Mouse (Mus musculus) liver, embryonic 14.5 days (tissue): ENCODE data around the gene Kif16b. TPM values are rescaled to one million over a fixed set of nuclear protein-coding genes. Genes with fewer than 3 reads are reported as not detected.

Experiments used
- ATAC-seq: fragments of 200-750 bp; cut with Nextera tagmentation; 2 replicates; pipeline ENCODE4 v1.8.0; 2017; ENCODE audit warnings: moderate number of reproducible peaks, mild to moderate bottlenecking, moderate library complexity; ENCODE audit not compliant: insufficient read depth
- DNase-seq, 3 experiments: peaks; one replicate each; pipeline ENCODE4 v3.0.0-alpha.2; 2012 to 2013; ENCODE audit warnings: low read depth in 3 of 3, low spot score in 3 of 3
- H3K27ac ChIP-seq: fragments of 300-500 bp; sonication (generic); 2 replicates; pipeline ENCODE4 v1.5.1; 2014; ENCODE audit warnings: moderate library complexity, mild to moderate bottlenecking, control low read depth, inconsistent platforms
- H3K27me3 ChIP-seq: fragments of 300-500 bp; sonication (generic); 2 replicates; pipeline ENCODE4 v1.6.1; 2014; ENCODE audit warnings: mild to moderate bottlenecking, low read length, moderate library complexity; ENCODE audit not compliant: control insufficient read depth, insufficient read depth
- H3K36me3 ChIP-seq: fragments of 300-500 bp; sonication (generic); replicated peaks from 2 replicates; pipeline ENCODE4 v1.6.1; 2014; ENCODE audit warnings: low read depth; ENCODE audit not compliant: control insufficient read depth, insufficient read depth
- H3K4me1 ChIP-seq, 2 experiments: fragments of 200-500 bp in 1 of 2; fragments of 300-500 bp in 1 of 2; sonication (generic) in 1 of 2; replicated peaks; 2 replicates each; pipeline ENCODE4 v1.6.1; 2012 to 2014; ENCODE audit warnings: antibody characterized with exemption in 1 of 2, inconsistent platforms in 1 of 2, low read length in 1 of 2; ENCODE audit not compliant: control insufficient read depth in 2 of 2, insufficient read depth in 2 of 2
- H3K4me2 ChIP-seq: fragments of 300-500 bp; sonication (generic); 2 replicates; pipeline ENCODE4 v1.6.1; 2014; ENCODE audit warnings: low read depth, mild to moderate bottlenecking, control low read depth, moderate library complexity
- H3K4me3 ChIP-seq, 2 experiments: fragments of 200-500 bp in 1 of 2; fragments of 300-500 bp in 1 of 2; sonication (generic) in 1 of 2; 2 replicates each; pipeline ENCODE4 v1.5.1; 2012 to 2014; ENCODE audit warnings: low read depth in 2 of 2, low read length in 2 of 2, mild to moderate bottlenecking in 2 of 2, control low read depth in 1 of 2, inconsistent platforms in 1 of 2, moderate library complexity in 1 of 2; ENCODE audit not compliant: insufficient read depth in 1 of 2
- H3K9ac ChIP-seq: fragments of 300-500 bp; sonication (generic); replicated peaks from 2 replicates; pipeline ENCODE4 v1.6.1; 2014; ENCODE audit warnings: mild to moderate bottlenecking, control low read depth, moderate library complexity
- H3K9me3 ChIP-seq: fragments of 300-500 bp; sonication (generic); 2 replicates; pipeline ENCODE4 v1.6.1; 2016; ENCODE audit warnings: low read length, mixed read lengths; ENCODE audit not compliant: control insufficient read depth
- CTCF ChIP-seq: IDR thresholded peaks from 2 replicates; pipeline ENCODE4 v1.5.1; 2016; ENCODE audit warnings: antibody characterized with exemption, low read depth, control low read depth
- EP300 ChIP-seq: IDR thresholded peaks from 2 replicates; pipeline ENCODE4 v1.6.1; 2016; ENCODE audit warnings: antibody characterized with exemption, low read depth
- WGBS: fragments of 180-500 bp; shearing (Covaris S2); extraction: QIAGEN DNeasy Blood & Tissue Kit; methylation state at CpG from one replicate; pipeline ENCODE4 v1.1.7; 2014; ENCODE audit not compliant: insufficient replicate concordance; 5-methylcytosine and 5-hydroxymethylcytosine counted together
- polyA plus RNA-seq, 2 experiments: library from polyadenylated mRNA; depleted of rRNA in 1 of 2; stranded (reverse) in 1 of 2; unstranded in 1 of 2; fragments of >200 nt; fragmentation: Nextera tagmentation in 1 of 2; extraction: Ambion mirVana in 1 of 2; gene quantifications; 2 replicates each; pipeline versions ENCODE4 v1.2.1 to v1.2.3; 2012 to 2014

Gene Kif16b
- polyA plus RNA-seq, 2 experiments, result 2.2 to 2.5 TPM

DNA sequence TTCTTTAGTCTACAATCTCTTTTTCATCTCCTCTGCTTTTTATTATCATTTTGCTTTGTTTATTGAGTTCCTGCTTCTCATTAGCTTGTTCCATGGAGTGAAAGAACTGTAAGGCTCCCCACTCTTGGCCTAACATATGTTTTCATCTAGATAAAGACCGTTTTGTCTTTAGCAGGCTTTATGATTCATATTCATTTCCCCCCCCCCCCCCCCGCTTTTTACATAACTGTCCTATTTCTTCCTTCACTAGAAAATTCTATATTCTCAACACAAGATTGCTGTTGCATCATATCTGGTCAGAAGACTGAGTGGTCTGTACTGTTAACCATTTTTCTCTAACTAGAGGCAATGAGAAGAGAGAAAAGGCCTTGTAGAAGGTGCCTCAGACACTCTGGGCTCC is 137.1 kb downstream of the Kif16b start:
- H3K4me1 ChIP-seq, result no peaks in the 10 kb centered on the region; a peak in 1 of 4 replicates
- no peak overlapping the region for H3K4me3 ChIP-seq
- H3K36me3 ChIP-seq, result no peaks in the 10 kb centered on the region
- H3K9ac ChIP-seq, result no peak overlapping the region
- ATAC-seq, result no peak
- WGBS, result 36% methylated on average over 2 of the region's 2 CpGs
- H3K4me2 ChIP-seq, result no peak overlapping the region
- H3K9me3 ChIP-seq, result no peaks in the 10 kb centered on the region
- TF ChIP-seq EP300, result no peak
- no peak for TF ChIP-seq CTCF
- H3K27ac ChIP-seq, result no peak overlapping the region
- DNase-seq, result no peak
- no peaks in the 10 kb centered on the region for H3K27me3 ChIP-seq

DNA sequence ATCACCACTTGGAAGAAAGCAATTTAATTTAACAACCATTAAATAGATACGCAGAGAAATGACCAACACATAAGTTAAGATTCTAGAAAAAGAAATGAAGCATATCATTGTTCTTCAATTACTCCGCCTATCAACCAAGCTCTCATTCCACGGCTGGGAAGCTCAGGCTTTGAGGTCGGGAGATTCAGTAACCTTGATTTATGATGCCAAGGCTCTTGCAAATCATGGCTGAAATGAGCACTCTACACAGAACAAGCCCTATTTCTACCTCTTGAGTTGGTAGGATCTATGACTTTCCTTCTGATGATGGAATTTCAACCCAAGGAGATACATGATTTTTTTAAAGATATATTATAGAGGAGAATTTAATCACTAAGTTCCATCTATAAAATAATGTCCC is 140.5 kb downstream of the Kif16b start:
- H3K4me3 ChIP-seq, result no peak overlapping the region
- H3K4me1 ChIP-seq, result no peaks in the 10 kb centered on the region; a peak in 1 of 4 replicates
- no peaks in the 10 kb centered on the region for H3K9me3 ChIP-seq
- H3K27ac ChIP-seq, result no peak overlapping the region
- no peaks in the 10 kb centered on the region for H3K27me3 ChIP-seq
- DNase-seq (no peak), ATAC-seq (no peak)
- no peaks in the 10 kb centered on the region for H3K36me3 ChIP-seq
- H3K4me2 ChIP-seq, result no peak overlapping the region
- no peak for TF ChIP-seq EP300
- no peak for TF ChIP-seq CTCF
- WGBS, result 54% methylated on average over 4 of the region's 4 CpGs
- H3K9ac ChIP-seq, result no peak overlapping the region

DNA sequence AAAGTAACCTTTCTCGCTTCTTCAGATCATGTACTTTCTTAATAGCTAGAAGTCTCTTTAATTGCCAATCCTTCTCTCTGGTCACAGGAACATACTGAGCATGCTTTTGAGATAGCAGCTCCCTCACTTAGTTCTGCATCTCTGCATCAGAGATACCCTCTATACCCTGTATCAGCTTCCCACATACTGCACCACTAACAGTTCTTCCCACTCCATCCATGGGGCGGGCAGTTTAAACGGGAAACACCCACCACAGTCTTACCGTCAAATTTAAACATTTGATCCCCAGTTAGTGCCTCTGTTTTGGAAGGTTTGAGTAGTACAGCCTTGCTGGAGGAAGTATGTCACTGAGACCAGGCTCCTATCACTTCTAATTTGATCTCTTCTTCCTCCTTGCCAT is 142.1 kb downstream of the Kif16b start:
- Histone ChIP-seq H3K4me3 (no peak overlapping the region), H3K9me3 (no peaks in the 10 kb centered on the region), H3K4me2 (no peak overlapping the region), H3K27ac (no peak overlapping the region), H3K27me3 (no peaks in the 10 kb centered on the region), H3K36me3 (no peaks in the 10 kb centered on the region), H3K4me1 (no peaks in the 10 kb centered on the region; a peak in 1 of 4 replicates), H3K9ac (no peak overlapping the region)
- no peak for DNase-seq
- ATAC-seq, result no peak
- TF ChIP-seq EP300 (no peak), CTCF (no peak)
- 63% methylated on average over 4 of the region's 4 CpGs for WGBS

DNA sequence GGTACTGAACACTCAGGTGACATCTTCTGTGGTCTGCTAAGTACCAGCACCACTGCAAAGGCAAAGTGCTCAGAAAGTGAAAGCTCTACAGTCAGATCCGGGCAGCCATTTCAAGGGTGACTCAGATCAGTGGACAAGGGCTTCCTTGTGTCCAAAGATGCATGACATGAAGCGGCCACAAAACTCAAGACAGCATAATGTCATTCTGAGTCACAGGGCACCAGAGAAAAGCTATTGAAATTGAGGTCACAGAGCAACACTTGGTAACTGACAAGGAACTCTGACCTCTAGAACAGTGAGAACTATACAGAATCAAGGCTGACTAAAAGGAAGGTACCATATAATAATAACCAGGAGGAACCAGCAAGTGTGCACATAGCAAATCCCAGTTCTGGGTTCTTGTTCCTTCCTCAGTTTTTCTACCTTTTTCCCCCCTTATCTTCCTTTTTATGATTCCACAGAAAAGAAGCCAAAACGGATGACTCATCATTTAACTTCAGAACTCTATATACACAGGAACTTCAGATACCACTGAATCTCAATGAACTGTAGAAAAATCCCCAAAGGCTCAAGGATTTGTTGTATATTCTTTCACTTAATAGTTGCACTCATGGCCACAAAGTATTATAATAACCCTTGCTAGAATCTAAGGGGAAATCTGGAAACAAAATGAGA is 143.1 kb downstream of the Kif16b start:
- ATAC-seq, result no peak
- Histone ChIP-seq H3K4me1 (no peaks in the 10 kb centered on the region; a peak in 1 of 4 replicates), H3K9ac (no peak overlapping the region), H3K4me3 (no peak overlapping the region), H3K27me3 (no peaks in the 10 kb centered on the region), H3K4me2 (no peak overlapping the region), H3K36me3 (no peaks in the 10 kb centered on the region), H3K9me3 (no peaks in the 10 kb centered on the region), H3K27ac (no peak overlapping the region)
- TF ChIP-seq EP300 (no peak), CTCF (no peak)
- DNase-seq, result no peak
- WGBS, result 60% methylated on average over 3 of the region's 3 CpGs

DNA sequence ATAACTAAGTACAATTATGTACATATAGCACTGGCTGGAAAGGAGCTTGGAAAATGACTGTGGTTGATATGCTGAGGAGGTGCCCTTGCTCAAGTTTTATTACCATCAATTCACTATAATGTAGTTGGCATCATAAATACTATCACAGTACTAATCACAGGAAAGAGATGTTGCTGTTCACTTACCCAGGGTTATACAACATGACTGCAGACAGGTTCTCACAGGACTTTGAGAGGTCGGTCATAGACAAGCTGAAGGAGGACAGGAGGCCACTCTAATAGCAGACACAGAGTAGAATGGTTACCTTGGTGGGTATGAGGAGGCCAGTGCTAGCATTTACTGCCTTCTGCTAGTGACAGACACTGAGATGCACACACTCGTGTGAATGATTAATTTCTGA is 162.0 kb downstream of the Kif16b start:
- WGBS, result 61% methylated on average over 2 of the region's 2 CpGs
- no peak for TF ChIP-seq EP300
- TF ChIP-seq CTCF, result no peak
- Histone ChIP-seq H3K9me3 (no peaks in the 10 kb centered on the region), H3K4me1 (no peaks in the 10 kb centered on the region), H3K27ac (no peak overlapping the region), H3K4me3 (no peak overlapping the region), H3K36me3 (no peaks in the 10 kb centered on the region), H3K9ac (no peak overlapping the region), H3K27me3 (no peaks in the 10 kb centered on the region), H3K4me2 (no peak overlapping the region)
- DNase-seq, result no peak
- ATAC-seq, result no peak
